Mouse (Mus musculus) cortical plate, adult 2 months (tissue): ENCODE results near the gene Arid5b.

ENCODE experiments used
- CTCF ChIP-seq: fragments of 200-500 bp; IDR thresholded peaks from 2 replicates; pipeline ENCODE4 v1.5.1; 2011; ENCODE audit warnings: mild to moderate bottlenecking, control low read depth, low read length; ENCODE audit not compliant: insufficient read depth; ENCODE audit errors: extremely low read depth
- POLR2A ChIP-seq: fragments of 200-500 bp; IDR thresholded peaks from 2 replicates; pipeline ENCODE4 v1.6.1; 2011; ENCODE audit warnings: mild to moderate bottlenecking, low read length, control low read depth; ENCODE audit not compliant: insufficient read depth; ENCODE audit errors: extremely low read depth

- TF ChIP-seq POLR2A (no peak), CTCF (no peak)
Measured at GRCm38 (mm10) chr10:68247490-68248280, 30.9 kb downstream of the Arid5b start.
